Mouse (Mus musculus): ENCODE results near the gene Rplp1. TPM values are rescaled to one million over a fixed set of nuclear protein-coding genes. Genes with fewer than 3 reads are reported as not detected.

Gene Rplp1
- polyA plus RNA-seq, 1 experiment from 2014 or later: 1,169 TPM

GRCm38 (mm10) chr9:61916986-61917385 lies 2.6 kb upstream of the Rplp1 start:
- Histone ChIP-seq H3K4me1 (replicated peaks; ENCODE audit: control insufficient read depth, insufficient read depth, low read length) (peaks cover 12% of the 10 kb centered on the region), H3K4me2 (replicated peaks) (no peak overlapping the region), H3K27ac (no peak overlapping the region), H3K36me3 (replicated peaks; ENCODE audit: control insufficient read depth, insufficient read depth) (peaks cover 14% of the 10 kb centered on the region), H3K9ac (no peak overlapping the region), H3K4me3 (replicated peaks; ENCODE audit: low read length) (no peak overlapping the region), H3K27me3 (ENCODE audit: control insufficient read depth, insufficient read depth, low read length) (no peaks in the 10 kb centered on the region), H3K9me3 (ENCODE audit: control insufficient read depth, low read length) (no peaks in the 10 kb centered on the region)
- DNase-seq (ENCODE audit: low spot score) (no peak), ATAC-seq (ENCODE audit: low FRiP score) (no peak)
- WGBS: 92% methylated on average over 3 of the region's 3 CpGs

GRCm38 (mm10) chr9:61915393-61916005 lies 1.2 kb upstream of the Rplp1 start:
- 59% methylated on average over 4 of the region's 4 CpGs for WGBS
- Histone ChIP-seq H3K27ac (peak overlapping the region; percentile 84; the same call in 1 of the 2 replicates), H3K4me1 (replicated peaks; ENCODE audit: control insufficient read depth, insufficient read depth, low read length) (peaks cover 12% of the 10 kb centered on the region), H3K4me3 (replicated peaks; ENCODE audit: low read length) (peak overlapping the region; percentile 61; the same call in 1 of the 2 replicates), H3K4me2 (replicated peaks) (peak overlapping the region; percentile 85), H3K36me3 (replicated peaks; ENCODE audit: control insufficient read depth, insufficient read depth) (peaks cover 28% of the 10 kb centered on the region), H3K9me3 (ENCODE audit: control insufficient read depth, low read length) (no peaks in the 10 kb centered on the region), H3K27me3 (ENCODE audit: control insufficient read depth, insufficient read depth, low read length) (no peaks in the 10 kb centered on the region), H3K9ac (peak overlapping the region; percentile 61; the same call in 1 of the 2 replicates)
- ATAC-seq (ENCODE audit: low FRiP score) (no peak), DNase-seq (ENCODE audit: low spot score) (no peak)

GRCm38 (mm10) chr9:61914917-61915300 lies 567 bp upstream of the Rplp1 start:
- peak overlapping the region; percentile 61 for H3K9ac ChIP-seq
- H3K27ac ChIP-seq: peak overlapping the region; percentile 84
- H3K4me2 ChIP-seq (replicated peaks): peak overlapping the region; percentile 85
- no peak for ATAC-seq (ENCODE audit: low FRiP score)
- H3K9me3 ChIP-seq (ENCODE audit: control insufficient read depth, low read length): no peaks in the 10 kb centered on the region
- peak overlapping the region; percentile 61 for H3K4me3 ChIP-seq (replicated peaks; ENCODE audit: low read length)
- peaks cover 28% of the 10 kb centered on the region for H3K36me3 ChIP-seq (replicated peaks; ENCODE audit: control insufficient read depth, insufficient read depth)
- WGBS: 5% methylated on average over 13 of the region's 13 CpGs
- no peaks in the 10 kb centered on the region for H3K27me3 ChIP-seq (ENCODE audit: control insufficient read depth, insufficient read depth, low read length)
- no peak for DNase-seq (ENCODE audit: low spot score)
- peaks cover 12% of the 10 kb centered on the region for H3K4me1 ChIP-seq (replicated peaks; ENCODE audit: control insufficient read depth, insufficient read depth, low read length)

- H3K4me2 ChIP-seq (replicated peaks): no peak overlapping the region
- H3K27me3 ChIP-seq (ENCODE audit: control insufficient read depth, insufficient read depth, low read length): no peaks in the 10 kb centered on the region
- H3K9ac ChIP-seq: no peak overlapping the region
- DNase-seq (ENCODE audit: low spot score) (no peak), ATAC-seq (ENCODE audit: low FRiP score) (no peak)
- H3K4me1 ChIP-seq (replicated peaks; ENCODE audit: control insufficient read depth, insufficient read depth, low read length): peaks cover 12% of the 10 kb centered on the region
- no peaks in the 10 kb centered on the region for H3K9me3 ChIP-seq (ENCODE audit: control insufficient read depth, low read length)
- 58% methylated on average over 6 of the region's 6 CpGs for WGBS
- no peak overlapping the region for H3K4me3 ChIP-seq (replicated peaks; ENCODE audit: low read length)
- peaks cover 28% of the 10 kb centered on the region for H3K36me3 ChIP-seq (replicated peaks; ENCODE audit: control insufficient read depth, insufficient read depth)
- H3K27ac ChIP-seq: no peak overlapping the region
Measured at GRCm38 (mm10) chr9:61911300-61912128, 2.8 kb downstream of the Rplp1 start.

GRCm38 (mm10) chr9:61910526-61911256 lies 3.7 kb downstream of the Rplp1 start:
- ATAC-seq (ENCODE audit: low FRiP score): no peak
- Histone ChIP-seq H3K4me2 (replicated peaks) (no peak overlapping the region), H3K4me1 (replicated peaks; ENCODE audit: control insufficient read depth, insufficient read depth, low read length) (peaks cover 12% of the 10 kb centered on the region), H3K27ac (no peak overlapping the region), H3K9me3 (ENCODE audit: control insufficient read depth, low read length) (no peaks in the 10 kb centered on the region), H3K36me3 (replicated peaks; ENCODE audit: control insufficient read depth, insufficient read depth) (peaks cover 28% of the 10 kb centered on the region), H3K9ac (no peak overlapping the region), H3K27me3 (ENCODE audit: control insufficient read depth, insufficient read depth, low read length) (no peaks in the 10 kb centered on the region), H3K4me3 (replicated peaks; ENCODE audit: low read length) (no peak overlapping the region)
- no peak for DNase-seq (ENCODE audit: low spot score)
- WGBS: 45% methylated on average over 20 of the region's 20 CpGs

GRCm38 (mm10) chr9:61909633-61910032 lies 4.7 kb downstream of the Rplp1 start:
- DNase-seq (ENCODE audit: low spot score) (no peak), ATAC-seq (ENCODE audit: low FRiP score) (no peak)
- H3K36me3 ChIP-seq (replicated peaks; ENCODE audit: control insufficient read depth, insufficient read depth): peaks cover 28% of the 10 kb centered on the region
- H3K27me3 ChIP-seq (ENCODE audit: control insufficient read depth, insufficient read depth, low read length): no peaks in the 10 kb centered on the region
- 100% methylated on average over 1 of the region's 1 CpGs for WGBS
- peaks cover 12% of the 10 kb centered on the region for H3K4me1 ChIP-seq (replicated peaks; ENCODE audit: control insufficient read depth, insufficient read depth, low read length)
- H3K4me2 ChIP-seq (replicated peaks): no peak overlapping the region
- no peak overlapping the region for H3K27ac ChIP-seq
- no peaks in the 10 kb centered on the region for H3K9me3 ChIP-seq (ENCODE audit: control insufficient read depth, low read length)
- no peak overlapping the region for H3K9ac ChIP-seq
- H3K4me3 ChIP-seq (replicated peaks; ENCODE audit: low read length): no peak overlapping the region

- Histone ChIP-seq H3K27ac (no peak overlapping the region), H3K4me1 (replicated peaks; ENCODE audit: control insufficient read depth, insufficient read depth, low read length) (peaks cover 12% of the 10 kb centered on the region), H3K27me3 (ENCODE audit: control insufficient read depth, insufficient read depth, low read length) (no peaks in the 10 kb centered on the region), H3K4me2 (replicated peaks) (no peak overlapping the region), H3K9me3 (ENCODE audit: control insufficient read depth, low read length) (no peaks in the 10 kb centered on the region), H3K36me3 (replicated peaks; ENCODE audit: control insufficient read depth, insufficient read depth) (peaks cover 28% of the 10 kb centered on the region), H3K9ac (no peak overlapping the region), H3K4me3 (replicated peaks; ENCODE audit: low read length) (no peak overlapping the region)
- no peak for DNase-seq (ENCODE audit: low spot score)
- 90% methylated on average over 11 of the region's 11 CpGs for WGBS
- no peak for ATAC-seq (ENCODE audit: low FRiP score)
Measured at GRCm38 (mm10) chr9:61908832-61909407, 5.4 kb downstream of the Rplp1 start.

GRCm38 (mm10) chr9:61908341-61908740 lies 6.0 kb downstream of the Rplp1 start:
- Histone ChIP-seq H3K4me2 (replicated peaks) (no peak overlapping the region), H3K9ac (no peak overlapping the region), H3K36me3 (replicated peaks; ENCODE audit: control insufficient read depth, insufficient read depth) (peaks cover 28% of the 10 kb centered on the region), H3K27ac (no peak overlapping the region), H3K4me1 (replicated peaks; ENCODE audit: control insufficient read depth, insufficient read depth, low read length) (peaks cover 7% of the 10 kb centered on the region), H3K4me3 (replicated peaks; ENCODE audit: low read length) (no peak overlapping the region), H3K27me3 (ENCODE audit: control insufficient read depth, insufficient read depth, low read length) (no peaks in the 10 kb centered on the region), H3K9me3 (ENCODE audit: control insufficient read depth, low read length) (no peaks in the 10 kb centered on the region)
- WGBS: 88% methylated on average over 3 of the region's 3 CpGs
- DNase-seq (ENCODE audit: low spot score) (no peak), ATAC-seq (ENCODE audit: low FRiP score) (no peak)
